Mouse (Mus musculus) erythroblast, embryonic 14.5 days (primary cell): ENCODE measurements around the gene Ahnak2.

Source experiments
- GATA1 ChIP-seq: IDR thresholded peaks from 2 replicates; pipeline ENCODE4 v1.6.1; 2012; ENCODE audit warnings: low read length, inconsistent platforms, mixed read lengths
- TAL1 ChIP-seq: IDR thresholded peaks from 3 replicates; pipeline ENCODE4 v1.6.1; 2012; ENCODE audit warnings: low read length, inconsistent platforms, mixed read lengths

DNA sequence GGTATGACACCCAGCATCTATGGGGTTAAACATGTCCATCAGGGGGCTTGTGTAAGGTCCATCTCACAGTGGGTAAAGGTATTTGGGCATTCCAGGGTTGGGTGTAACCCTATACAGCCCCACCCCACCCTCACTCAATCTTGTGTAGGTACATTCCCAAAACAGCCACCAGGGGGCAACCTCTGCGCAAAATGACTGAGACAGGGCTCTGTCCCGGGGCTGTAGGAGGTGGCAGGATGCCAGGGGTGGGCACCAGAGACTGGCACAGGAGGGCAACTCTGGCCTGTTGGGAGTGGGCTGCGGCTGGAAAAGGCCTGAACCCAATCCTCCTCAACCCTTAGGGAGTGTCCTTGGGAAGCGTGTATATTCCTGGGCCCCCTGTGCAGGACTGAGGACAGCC lies 2.0 kb downstream of the Ahnak2 start:
- TF ChIP-seq TAL1, result no peak
- no peak for TF ChIP-seq GATA1
